Comparison of ENCODE assay signal across 24 mouse cellular contexts in the genomic region with DNA sequence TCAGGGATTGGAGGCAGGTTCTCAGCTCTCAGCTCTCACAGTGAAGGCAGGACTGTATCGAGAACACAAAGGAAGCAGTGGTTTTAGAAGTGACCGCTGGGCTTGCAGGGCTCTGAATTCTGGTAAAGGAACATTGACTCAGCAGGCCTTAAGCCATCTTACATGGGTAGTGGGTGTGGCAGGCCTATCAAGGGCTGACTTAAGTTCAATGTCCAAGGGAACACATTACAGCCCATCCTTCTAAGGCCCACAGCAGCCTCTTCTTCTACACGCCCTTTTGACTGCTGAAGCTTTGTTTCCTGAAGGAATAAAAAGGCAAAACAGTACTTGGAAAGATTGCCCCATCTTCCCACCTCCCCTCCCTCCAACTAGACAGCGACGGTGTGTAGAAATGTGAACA.
A peak's percentile ranks its signal among the peaks of the same experiment; 100 is the strongest.
DNase-seq lines count a peak whose midpoint lies in the region; ATAC-seq and TF ChIP-seq lines count a peak whose summit lies in the region.
"Had no signal": no experiment of that assay in that cellular context is flagged by ENCODE, and none has a peak within 500 bp of the region (broad histone marks: within the 10 kb centered on the region; RNA-seq: fewer than 3 reads in every experiment).

No protein-coding gene starts in this region.

- ATAC-seq in intestine, embryonic 15.5 days, result peak; percentile 86
- ATAC-seq in intestine, postnatal 0 days, result peak; percentile 86
- ATAC-seq in erythroid progenitor cell, adult 5-6 weeks (replicated peaks; ENCODE audit: low FRiP score, poor library complexity, severe bottlenecking), result no peak
- ATAC-seq: activated CD4-positive, CD25-positive, alpha-beta regulatory T cell, adult 4 months; CD4-positive, CD25-positive, alpha-beta regulatory T cell, adult 4 months; forebrain, embryonic 14.5 days; forebrain, embryonic 16.5 days; Patski had no signal

- H3K9me3 ChIP-seq in intestine, embryonic 15.5 days, result no peaks in the 10 kb centered on the region
- no peaks in the 10 kb centered on the region for H3K9me3 ChIP-seq in intestine, postnatal 0 days (ENCODE audit: control insufficient read depth)
- H3K9me3 ChIP-seq: embryonic facial prominence, embryonic 10.5 days; embryonic facial prominence, embryonic 12.5 days; forebrain, embryonic 10.5 days; forebrain, embryonic 12.5 days; G1E had no signal

- no peaks in the 10 kb centered on the region for H3K27me3 ChIP-seq in intestine, embryonic 15.5 days (replicated peaks)
- no peaks in the 10 kb centered on the region for H3K27me3 ChIP-seq in intestine, postnatal 0 days (replicated peaks; ENCODE audit: control insufficient read depth, insufficient read depth, low read length)
- H3K27me3 ChIP-seq: CH12.LX; embryonic facial prominence, embryonic 12.5 days; forebrain, embryonic 12.5 days; Patski had no signal

- H3K4me2 ChIP-seq in intestine, embryonic 15.5 days (replicated peaks), result no peak overlapping the region
- no peak overlapping the region for H3K4me2 ChIP-seq in intestine, postnatal 0 days (replicated peaks; ENCODE audit: low read depth)
- H3K4me2 ChIP-seq: embryonic facial prominence, embryonic 12.5 days; forebrain, embryonic 12.5 days had no signal

- H3K36me3 ChIP-seq in intestine, embryonic 15.5 days, result no peaks in the 10 kb centered on the region
- H3K36me3 ChIP-seq in intestine, postnatal 0 days (ENCODE audit: control insufficient read depth, insufficient read depth), result no peaks in the 10 kb centered on the region
- H3K36me3 ChIP-seq: embryonic facial prominence, embryonic 10.5 days; embryonic facial prominence, embryonic 12.5 days; forebrain, embryonic 10.5 days; forebrain, embryonic 12.5 days; G1E had no signal

- no peak for TF ChIP-seq CTCF in intestine, postnatal 0 days (IDR thresholded peaks at IDR 0.05; ENCODE audit: low read depth)

- H3K9ac ChIP-seq in intestine, embryonic 15.5 days, result no peak overlapping the region
- no peak overlapping the region for H3K9ac ChIP-seq in intestine, postnatal 0 days (ENCODE audit: low read depth, low read length)
- H3K9ac ChIP-seq: embryonic facial prominence, embryonic 12.5 days; forebrain, embryonic 12.5 days had no signal

- no peaks in the 10 kb centered on the region for H3K4me1 ChIP-seq in intestine, embryonic 15.5 days (replicated peaks)
- no peaks in the 10 kb centered on the region for H3K4me1 ChIP-seq in intestine, postnatal 0 days (replicated peaks; ENCODE audit: control insufficient read depth, insufficient read depth, low read length)
- H3K4me1 ChIP-seq: embryonic facial prominence, embryonic 10.5 days; embryonic facial prominence, embryonic 12.5 days; forebrain, embryonic 10.5 days; forebrain, embryonic 12.5 days had no signal

- H3K4me3 ChIP-seq in intestine, embryonic 15.5 days (replicated peaks), result no peak overlapping the region
- no peak overlapping the region for H3K4me3 ChIP-seq in intestine, postnatal 0 days (ENCODE audit: low read depth, low read length)
- H3K4me3 ChIP-seq: embryonic facial prominence, embryonic 10.5 days; embryonic facial prominence, embryonic 12.5 days; forebrain, embryonic 10.5 days; forebrain, embryonic 12.5 days had no signal

- DNase-seq in frontal cortex, postnatal 10 days (ENCODE audit: low spot score in 2 of 2), result no peak
- DNase-seq in adrenal gland, postnatal 10 days, result no peak
- DNase-seq: adrenal gland, adult 8-10 months; adrenal gland, postnatal 25 days; B cell, adult 2 months; cerebellum, adult 11-12 months; cerebellum, adult 2 months; cerebellum, adult 9-10 months; cerebellum, postnatal 10 days; cerebellum, postnatal 25 days had no signal

- 82% methylated on average over 5 of the region's 5 CpGs for WGBS in intestine, embryonic 15.5 days
- WGBS in intestine, postnatal 0 days, result 62% methylated on average over 5 of the region's 5 CpGs

- no peak overlapping the region for H3K27ac ChIP-seq in intestine, embryonic 15.5 days
- H3K27ac ChIP-seq in intestine, postnatal 0 days (ENCODE audit: low read depth, low read length), result no peak overlapping the region
- H3K27ac ChIP-seq: embryonic facial prominence, embryonic 10.5 days; embryonic facial prominence, embryonic 12.5 days; forebrain, embryonic 10.5 days; forebrain, embryonic 12.5 days had no signal
